Mouse (Mus musculus) forebrain, embryonic 16.5 days (tissue): ENCODE measurements around the gene Vmn2r20. TPM values are rescaled to one million over a fixed set of nuclear protein-coding genes. Genes with fewer than 3 reads are reported as not detected.
"Not testable (repeated sequence)": the region's sequence is repeated elsewhere in the genome, so short reads cannot be mapped to it uniquely, and the experiment has no call there.

Experiments
- ATAC-seq: fragments of 200-750 bp; cut with Nextera tagmentation; 2 replicates; pipeline ENCODE4 v1.8.0; 2017; ENCODE audit warnings: mild to moderate bottlenecking, moderate library complexity
- H3K27ac ChIP-seq: fragments of 300-500 bp; sonication (generic); 2 replicates; pipeline ENCODE4 v1.5.1; 2014; ENCODE audit warnings: low read length, control low read depth
- H3K27me3 ChIP-seq: fragments of 300-500 bp; sonication (generic); replicated peaks from 2 replicates; pipeline ENCODE4 v1.6.1; 2014; ENCODE audit warnings: low read length; ENCODE audit not compliant: control insufficient read depth, insufficient read depth
- H3K36me3 ChIP-seq: fragments of 300-500 bp; sonication (generic); 2 replicates; pipeline ENCODE4 v1.6.1; 2014; ENCODE audit not compliant: control insufficient read depth, insufficient read depth
- H3K4me1 ChIP-seq: fragments of 300-500 bp; sonication (generic); replicated peaks from 2 replicates; pipeline ENCODE4 v1.6.1; 2014; ENCODE audit warnings: low read length; ENCODE audit not compliant: control insufficient read depth, insufficient read depth
- H3K4me2 ChIP-seq: fragments of 300-500 bp; sonication (generic); 2 replicates; pipeline ENCODE4 v1.6.1; 2014; ENCODE audit warnings: mild to moderate bottlenecking, low read length, control low read depth
- H3K4me3 ChIP-seq: fragments of 300-500 bp; sonication (generic); replicated peaks from 2 replicates; pipeline ENCODE4 v1.5.1; 2014; ENCODE audit warnings: mild to moderate bottlenecking, low read length, control low read depth
- H3K9ac ChIP-seq: fragments of 300-500 bp; sonication (generic); replicated peaks from 2 replicates; pipeline ENCODE4 v1.6.1; 2014; ENCODE audit warnings: low read depth, low read length, control low read depth
- H3K9me3 ChIP-seq: fragments of 300-500 bp; sonication (generic); 2 replicates; pipeline ENCODE4 v1.6.1; 2016; ENCODE audit warnings: low read length; ENCODE audit not compliant: control insufficient read depth
- WGBS: fragments of 180-500 bp; shearing (Covaris S2); extraction: QIAGEN DNeasy Blood & Tissue Kit; methylation state at CpG from one replicate; pipeline ENCODE4 v1.1.7; 2014; 5-methylcytosine and 5-hydroxymethylcytosine counted together
- polyA plus RNA-seq: library from polyadenylated mRNA; unstranded; fragments of >200 nt; fragmentation: Nextera tagmentation; extraction: Ambion mirVana; gene quantifications from 2 replicates; pipeline ENCODE4 v1.2.1, GENCODE M21; 2015

Vmn2r20 gene
- polyA plus RNA-seq: not detected in 2 replicates

DNA sequence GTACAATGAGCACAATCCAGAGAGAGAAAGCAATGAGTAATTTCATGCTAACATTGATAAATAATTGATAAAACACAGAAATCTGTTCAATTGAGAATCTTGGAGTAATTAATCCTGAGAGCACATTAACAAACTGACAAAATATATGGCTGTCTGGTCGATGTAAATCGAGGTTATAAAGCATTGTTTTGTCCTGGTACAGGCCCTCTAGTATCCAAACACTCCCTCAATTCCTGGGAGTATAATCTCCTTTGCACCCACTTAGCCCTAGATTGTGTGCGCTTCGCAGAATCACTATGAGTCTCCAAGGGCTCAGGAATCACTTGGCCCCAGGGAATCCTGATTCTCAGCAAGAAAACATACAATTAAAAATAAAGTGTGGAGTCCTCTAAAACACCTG is at the start of gene Vmn2r20:
Vmn2r20 (minus strand) TSS at position 101 of the 400 bp plus-strand sequence.
- ATAC-seq, H3K4me1 ChIP-seq, H3K36me3 ChIP-seq, H3K9me3 ChIP-seq, H3K4me3 ChIP-seq, H3K9ac ChIP-seq, H3K4me2 ChIP-seq, H3K27me3 ChIP-seq, H3K27ac ChIP-seq: not testable (repeated sequence)
- no CpG with 5 or more reads among the region's 4 CpGs for WGBS

DNA sequence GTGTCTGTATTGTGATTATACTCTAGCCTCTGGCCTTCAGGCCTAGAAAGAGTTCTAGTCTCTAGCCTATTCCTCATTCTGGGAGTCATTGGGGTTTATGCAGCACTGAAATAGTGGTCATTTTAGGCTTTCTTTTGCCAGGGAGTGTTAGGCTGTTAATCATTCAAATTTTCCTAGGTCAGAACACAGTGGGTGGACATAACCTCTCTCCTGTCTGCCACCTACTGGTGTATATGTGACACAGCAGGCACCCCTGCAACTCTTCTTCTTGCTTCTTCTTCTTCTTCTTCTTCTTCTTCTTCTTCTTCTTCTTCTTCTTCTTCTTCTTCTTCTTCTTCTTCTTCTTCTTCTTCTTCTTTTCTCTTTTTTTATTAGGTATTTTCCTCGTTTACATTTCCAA is 6.5 kb upstream of the Vmn2r20 start:
- H3K4me3 ChIP-seq, ATAC-seq, H3K27me3 ChIP-seq, H3K36me3 ChIP-seq, H3K4me1 ChIP-seq, H3K9me3 ChIP-seq, H3K27ac ChIP-seq, H3K9ac ChIP-seq, H3K4me2 ChIP-seq: not testable (repeated sequence)
- no CpG with 5 or more reads among the region's 1 CpGs for WGBS

DNA sequence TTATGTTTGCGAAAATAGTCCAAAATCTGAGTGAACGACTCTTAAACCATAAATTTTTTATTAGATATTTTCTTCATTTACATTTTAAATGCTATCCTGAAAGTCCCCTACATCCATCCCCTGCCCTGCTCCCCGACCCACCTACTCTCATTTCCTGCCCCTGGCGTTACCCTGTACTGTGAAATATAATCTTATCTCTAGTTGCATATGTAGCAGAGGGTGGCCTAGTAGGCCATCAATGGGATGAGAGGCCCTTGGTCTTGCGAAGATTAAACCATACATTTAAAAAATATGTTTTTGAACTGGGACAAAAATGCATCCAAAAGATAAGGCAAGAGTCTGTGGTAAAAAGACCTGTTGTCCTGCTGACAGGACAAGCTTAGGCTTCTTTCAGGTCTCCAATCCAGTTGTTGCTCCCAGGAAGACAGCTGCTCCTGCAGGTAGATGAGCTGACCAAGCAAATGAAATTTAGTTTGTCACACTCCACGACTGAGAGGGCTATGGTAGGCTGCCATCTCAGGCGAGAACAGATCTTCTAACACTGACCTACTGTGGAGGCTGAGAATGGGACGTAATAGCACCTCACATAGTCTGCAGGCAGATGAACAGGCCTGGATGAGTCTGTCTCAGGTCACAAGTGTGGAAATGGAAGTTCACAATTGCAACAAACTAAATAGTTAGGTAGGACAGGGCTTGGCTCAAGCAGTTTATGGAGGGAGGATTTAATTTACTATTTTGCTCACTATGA is 10.8 kb downstream of the Vmn2r20 start:
- not testable (repeated sequence) for H3K27me3 ChIP-seq, H3K9me3 ChIP-seq, H3K4me2 ChIP-seq, H3K36me3 ChIP-seq, H3K27ac ChIP-seq, H3K4me1 ChIP-seq, H3K4me3 ChIP-seq, ATAC-seq, H3K9ac ChIP-seq
- WGBS: no CpG with 5 or more reads among the region's 8 CpGs

DNA sequence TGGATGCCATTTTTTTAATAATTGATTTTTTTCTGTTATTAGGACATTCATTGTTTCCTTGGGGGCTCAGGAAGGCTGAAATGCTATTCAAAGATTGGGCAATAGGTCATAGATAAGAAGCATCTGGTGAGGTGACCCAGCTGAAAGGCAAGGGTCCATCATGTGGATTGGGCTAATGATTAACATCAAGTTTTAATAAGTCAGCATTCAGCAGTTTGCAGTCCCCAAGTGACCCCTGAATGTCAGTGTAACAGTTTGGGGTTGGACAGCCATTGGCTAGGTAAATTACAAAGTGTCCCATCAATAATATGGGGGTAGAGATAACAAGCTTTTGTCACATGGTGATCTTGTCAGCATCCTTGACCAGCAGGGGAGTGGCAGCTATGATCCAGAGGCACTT is 29.1 kb downstream of the Vmn2r20 start:
- not testable (repeated sequence) for H3K4me3 ChIP-seq, H3K36me3 ChIP-seq, H3K27ac ChIP-seq, H3K4me2 ChIP-seq, H3K9me3 ChIP-seq, H3K9ac ChIP-seq, H3K4me1 ChIP-seq, H3K27me3 ChIP-seq, ATAC-seq

- Histone ChIP-seq H3K4me1 (no peaks in the 10 kb centered on the region), H3K36me3 (no peaks in the 10 kb centered on the region), H3K9ac (no peak overlapping the region), H3K4me2 (no peak overlapping the region), H3K27me3 (no peaks in the 10 kb centered on the region), H3K27ac (no peak overlapping the region), H3K9me3 (no peaks in the 10 kb centered on the region), H3K4me3 (no peak overlapping the region)
- 87% methylated on average over 1 of the region's 1 CpGs for whole genome bisulfite sequencing
- no peak for ATAC-seq
Measured at GRCm38 (mm10) chr6:123346141-123346540, 71.8 kb downstream of the Vmn2r20 start.

DNA sequence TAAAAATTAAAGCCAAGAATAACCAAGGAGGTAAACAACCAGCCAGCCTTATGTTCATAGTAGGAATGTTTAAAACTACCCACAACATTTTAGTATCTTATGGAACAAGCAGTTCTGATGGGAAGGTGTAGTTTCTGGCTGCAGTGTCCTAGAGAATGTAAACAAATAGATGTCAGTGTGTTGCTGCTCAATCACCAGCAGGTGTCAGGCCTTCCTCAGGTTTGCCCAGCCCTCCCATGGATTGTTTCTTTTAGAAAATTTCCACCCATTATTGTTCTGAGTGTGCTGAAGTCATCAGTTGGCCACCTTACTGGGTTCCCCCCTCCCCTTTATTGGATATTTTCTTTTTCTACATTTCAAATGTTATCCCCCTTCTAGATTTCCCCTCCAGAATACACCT is 77.8 kb downstream of the Vmn2r20 start:
- Histone ChIP-seq H3K4me1 (no peaks in the 10 kb centered on the region), H3K9ac (no peak overlapping the region), H3K27ac (no peak overlapping the region), H3K4me2 (no peak overlapping the region), H3K9me3 (no peaks in the 10 kb centered on the region), H3K27me3 (no peaks in the 10 kb centered on the region), H3K36me3 (no peaks in the 10 kb centered on the region), H3K4me3 (no peak overlapping the region)
- no peak for ATAC-seq

GRCm38 (mm10) chr6:123332503-123332902 is 85.4 kb downstream of the Vmn2r20 start:
- no peak overlapping the region for H3K27ac ChIP-seq
- no peak overlapping the region for H3K4me3 ChIP-seq
- H3K9me3 ChIP-seq: no peaks in the 10 kb centered on the region
- no peaks in the 10 kb centered on the region for H3K4me1 ChIP-seq
- no peaks in the 10 kb centered on the region for H3K27me3 ChIP-seq
- ATAC-seq: no peak
- WGBS: 36% methylated on average over 2 of the region's 2 CpGs
- no peak overlapping the region for H3K9ac ChIP-seq
- no peak overlapping the region for H3K4me2 ChIP-seq
- no peaks in the 10 kb centered on the region for H3K36me3 ChIP-seq

Other genes starting within 250 kb of the Vmn2r20 start
- not detected in 2 replicates for gene Clec4b2, start 245.2 kb downstream of the Vmn2r20 start, polyA plus RNA-seq
- 0.29 and 0.49 TPM in 2 replicates for gene Clec4n, start 188.3 kb downstream of the Vmn2r20 start, polyA plus RNA-seq
- not detected in 2 replicates for gene Clec4d, start 156.0 kb downstream of the Vmn2r20 start, polyA plus RNA-seq
- gene Clec4e, start 128.2 kb downstream of the Vmn2r20 start, polyA plus RNA-seq: not detected in 2 replicates
- not detected in 2 replicates for gene Vmn2r19, start 109.8 kb downstream of the Vmn2r20 start, polyA plus RNA-seq
- gene Vmn2r21, start 115.3 kb upstream of the Vmn2r20 start, polyA plus RNA-seq: not detected in 2 replicates
- gene Vmn2r22, start 232.6 kb upstream of the Vmn2r20 start, polyA plus RNA-seq: not detected in 2 replicates